Mouse (Mus musculus): Measurements from ENCODE around the gene Kmt2c. TPM values are rescaled to one million over a fixed set of nuclear protein-coding genes. Genes with fewer than 3 reads are reported as not detected.
"Not testable (repeated sequence)": the region's sequence is repeated elsewhere in the genome, so short reads cannot be mapped to it uniquely, and the experiment has no call there.

The Kmt2c gene
- total RNA-seq, 4 experiments from 2014 or later, result 59.1 to 77.3 (median 64.4) TPM

DNA sequence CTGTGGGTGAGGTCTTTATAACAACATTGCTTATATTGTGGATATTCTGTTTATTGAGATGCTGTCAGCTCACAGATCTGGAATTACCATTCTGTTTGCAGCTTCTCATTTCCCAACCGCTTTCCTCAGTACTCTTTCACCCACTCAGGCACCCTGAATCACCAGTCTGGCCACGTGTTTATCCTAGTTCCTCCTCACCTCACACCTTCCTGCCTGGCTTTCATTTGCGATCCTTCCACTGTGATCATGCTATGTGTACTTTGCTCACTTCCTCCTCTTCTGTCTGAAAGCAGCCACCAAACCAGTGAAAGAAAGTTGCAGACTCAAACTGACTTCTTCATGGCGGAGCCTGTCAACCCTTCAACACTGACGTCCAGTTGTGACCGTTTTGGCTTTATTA, 255.5 kb downstream of the Kmt2c start:
- no peak for DNase-seq (ENCODE audit: low spot score in 2 of 2)

DNA sequence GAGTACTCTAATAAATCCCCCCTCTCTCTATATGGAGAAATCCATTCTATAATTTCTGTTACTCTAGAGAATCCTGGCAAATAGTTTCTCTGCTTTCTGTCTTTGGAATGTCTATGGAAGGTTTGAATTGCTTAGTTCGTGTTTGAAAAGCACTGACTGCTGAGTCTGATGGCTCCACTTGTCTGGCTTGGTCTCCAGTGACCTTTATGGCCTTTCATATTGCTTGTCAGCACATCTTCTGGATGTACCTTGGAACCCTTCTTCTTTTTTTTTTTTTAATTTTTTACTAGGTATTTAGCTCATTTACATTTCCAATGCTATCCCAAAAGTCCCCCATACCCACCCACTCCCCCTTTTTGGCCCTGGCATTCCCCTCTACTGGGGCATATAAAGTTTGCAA, 274.2 kb downstream of the Kmt2c start:
- DNase-seq (ENCODE audit: low spot score in 2 of 2), result not testable (repeated sequence)

DNA sequence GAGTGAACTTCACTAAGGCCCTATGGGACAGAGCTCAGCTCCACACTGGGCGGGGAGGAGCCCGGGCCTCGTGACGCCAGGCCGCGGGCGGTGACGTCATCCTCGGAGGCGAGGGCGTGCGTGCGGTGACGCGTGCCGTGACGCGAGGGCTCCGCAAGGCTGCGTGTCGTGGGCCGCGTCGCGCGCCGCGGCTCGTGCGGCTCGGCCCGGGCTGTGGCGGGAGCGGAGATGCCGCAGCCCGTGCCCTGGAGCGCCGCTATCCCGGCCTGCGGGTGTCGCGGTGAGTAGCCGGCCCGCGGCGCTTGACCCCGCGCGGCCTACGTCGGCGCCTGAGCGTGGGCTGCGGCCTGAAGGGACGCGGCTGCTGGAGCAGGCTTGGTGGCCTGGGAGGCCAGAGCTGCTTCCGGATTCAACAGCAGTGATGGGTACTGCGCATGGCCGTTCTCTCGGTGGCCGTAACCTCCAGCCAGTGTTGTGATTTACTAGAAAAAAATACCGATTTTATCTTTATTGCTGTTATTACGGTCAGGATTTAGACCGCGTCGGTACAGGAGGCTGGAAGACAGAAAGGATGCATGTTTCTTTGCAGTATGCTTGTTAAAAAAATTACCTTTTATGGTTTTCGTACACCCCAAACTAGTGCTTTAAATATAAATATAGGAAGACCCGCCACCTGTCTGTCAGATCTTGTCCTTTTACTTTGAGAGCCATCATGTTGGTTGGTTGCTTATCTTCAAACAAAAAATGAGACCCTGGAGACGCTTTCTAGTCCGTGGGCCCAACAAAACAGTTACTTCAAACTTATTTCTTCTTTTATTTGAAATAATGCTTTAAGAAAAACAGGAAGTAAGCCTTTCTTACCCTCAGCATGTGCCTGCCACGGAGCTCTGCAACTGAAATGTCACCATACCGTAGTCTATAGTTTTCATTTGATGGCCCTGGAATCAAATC, 275.6 kb downstream of the Kmt2c start, which contains the start of gene E130116L18Rik:
Gene E130116L18Rik (minus strand): TSS at position 402 of the 951 bp plus-strand sequence.
- DNase-seq (ENCODE audit: low spot score in 2 of 2), result peak; percentile 85

Other genes with a start within 250 kb of the Kmt2c start
- gene Cct8l1, start 17.3 kb upstream of the Kmt2c start, total RNA-seq (2022), result under 1 TPM in 1 of 4 experiments, not detected in 3; 0.17 TPM
- gene Xrcc2, start 207.0 kb upstream of the Kmt2c start, total RNA-seq (2022), result 1 to 10 TPM; 5.8 to 7.3 (median 6.8) TPM

All from left cerebral cortex, adult 8-10 months (tissue).